ENCODE assay signal across 12 mouse cellular contexts in genomic region chr5:128877425-128878035, GRCm38 (mm10).
DNase-seq lines count a peak whose midpoint lies in the region; ATAC-seq and TF ChIP-seq lines count a peak whose summit lies in the region.
"Had no signal": no experiment of that assay in that cellular context is flagged by ENCODE, and none has a peak within 500 bp of the region (broad histone marks: within the 10 kb centered on the region; RNA-seq: fewer than 3 reads in every experiment).

No protein-coding gene starts in this region.

- peak; percentile 88 for ATAC-seq in forebrain, embryonic 13.5 days
- no peak for ATAC-seq in forebrain, embryonic 11.5 days (replicated peaks; ENCODE audit: low FRiP score)
- ATAC-seq in hindbrain, postnatal 0 days = peak; percentile 86
- ATAC-seq in neural tube, embryonic 14.5 days (ENCODE audit: low read depth) = peak; percentile 65; the same call in 1 of the 2 replicates
- ATAC-seq in inflammation-experienced regulatory T-cells, adult 6 months = no peak

- H3K9me3 ChIP-seq in forebrain, embryonic 13.5 days (replicated peaks) = no peaks in the 10 kb centered on the region
- H3K9me3 ChIP-seq in forebrain, embryonic 11.5 days (ENCODE audit: control insufficient read depth, low read length) = no peaks in the 10 kb centered on the region
- no peaks in the 10 kb centered on the region for H3K9me3 ChIP-seq in hindbrain, postnatal 0 days (ENCODE audit: low read length)
- no peaks in the 10 kb centered on the region for H3K9me3 ChIP-seq in neural tube, embryonic 14.5 days (ENCODE audit: control insufficient read depth, low read length)
- H3K9me3 ChIP-seq: embryonic facial prominence, embryonic 10.5 days; limb, embryonic 15.5 days; stomach, embryonic 15.5 days had no signal

- no peak overlapping the region for H3K9ac ChIP-seq in forebrain, embryonic 13.5 days
- no peak overlapping the region for H3K9ac ChIP-seq in forebrain, embryonic 11.5 days (ENCODE audit: low read length)
- H3K9ac ChIP-seq in hindbrain, postnatal 0 days (replicated peaks; ENCODE audit: low read length) = no peak overlapping the region
- H3K9ac ChIP-seq in neural tube, embryonic 14.5 days (replicated peaks; ENCODE audit: low read depth, low read length) = no peak overlapping the region; the same call in 1 of the 2 replicates
- H3K9ac ChIP-seq: limb, embryonic 15.5 days; stomach, embryonic 15.5 days had no signal

- peaks cover 14% of the 10 kb centered on the region for H3K4me1 ChIP-seq in forebrain, embryonic 13.5 days
- no peaks in the 10 kb centered on the region for H3K4me1 ChIP-seq in forebrain, embryonic 11.5 days (replicated peaks; ENCODE audit: control insufficient read depth, insufficient read depth, low read length)
- no peaks in the 10 kb centered on the region; the same call in 1 of the 2 replicates for H3K4me1 ChIP-seq in hindbrain, postnatal 0 days (ENCODE audit: insufficient read depth, low read length)
- peaks cover 9% of the 10 kb centered on the region for H3K4me1 ChIP-seq in neural tube, embryonic 14.5 days (ENCODE audit: control insufficient read depth, insufficient read depth, low read length)
- H3K4me1 ChIP-seq: stomach, embryonic 15.5 days had no signal

- H3K4me2 ChIP-seq in forebrain, embryonic 13.5 days = no peak overlapping the region
- no peak overlapping the region for H3K4me2 ChIP-seq in forebrain, embryonic 11.5 days (ENCODE audit: low read depth, low read length, severe bottlenecking)
- H3K4me2 ChIP-seq in hindbrain, postnatal 0 days (ENCODE audit: low read depth, low read length) = no peak overlapping the region
- no peak overlapping the region for H3K4me2 ChIP-seq in neural tube, embryonic 14.5 days (ENCODE audit: low read depth, low read length)
- H3K4me2 ChIP-seq: heart, embryonic 11.5 days; limb, embryonic 15.5 days; stomach, embryonic 15.5 days had no signal

- WGBS in forebrain, embryonic 13.5 days = 21% methylated on average over 16 of the region's 16 CpGs
- WGBS in forebrain, embryonic 11.5 days = 26% methylated on average over 16 of the region's 16 CpGs
- 12% methylated on average over 16 of the region's 16 CpGs for WGBS in hindbrain, postnatal 0 days
- WGBS in neural tube, embryonic 14.5 days = 20% methylated on average over 16 of the region's 16 CpGs

- DNase-seq in forebrain, embryonic 11.5 days (ENCODE audit: low spot score) = no peak
- DNase-seq in cerebellum, adult 8-10 months = peak; percentile 60
- peak; percentile 81 for DNase-seq in hindbrain, postnatal 0 days (ENCODE audit: low spot score)
- DNase-seq in ovary, adult 18-20 months (ENCODE audit: low spot score) = no peak
- DNase-seq in lung, postnatal 25 days (ENCODE audit: low spot score) = no peak

- no peak for TF ChIP-seq CTCF in hindbrain, postnatal 0 days (IDR thresholded peaks at IDR 0.05; ENCODE audit: low read depth)

- no peaks in the 10 kb centered on the region for H3K27me3 ChIP-seq in forebrain, embryonic 13.5 days
- no peaks in the 10 kb centered on the region; the same call in 1 of the 2 replicates for H3K27me3 ChIP-seq in forebrain, embryonic 11.5 days (ENCODE audit: control insufficient read depth, insufficient read depth, low read length)
- no peaks in the 10 kb centered on the region for H3K27me3 ChIP-seq in hindbrain, postnatal 0 days (ENCODE audit: insufficient read depth, low read length)
- H3K27me3 ChIP-seq in neural tube, embryonic 14.5 days (ENCODE audit: control insufficient read depth, insufficient read depth, low read length) = no peaks in the 10 kb centered on the region
- H3K27me3 ChIP-seq: stomach, embryonic 15.5 days had no signal

- no peak overlapping the region for H3K4me3 ChIP-seq in forebrain, embryonic 13.5 days
- no peak overlapping the region for H3K4me3 ChIP-seq in forebrain, embryonic 11.5 days (ENCODE audit: low read depth, low read length)
- no peak overlapping the region for H3K4me3 ChIP-seq in hindbrain, postnatal 0 days (ENCODE audit: low read length)
- H3K4me3 ChIP-seq in neural tube, embryonic 14.5 days (ENCODE audit: low read depth, low read length) = no peak overlapping the region
- H3K4me3 ChIP-seq: embryonic facial prominence, embryonic 10.5 days; limb, embryonic 15.5 days; stomach, embryonic 15.5 days had no signal

- peak overlapping the region; percentile 41 for H3K27ac ChIP-seq in forebrain, embryonic 13.5 days
- no peak overlapping the region for H3K27ac ChIP-seq in forebrain, embryonic 11.5 days (ENCODE audit: low read depth, low read length)
- peak overlapping the region; percentile 17; the same call in 1 of the 2 replicates for H3K27ac ChIP-seq in hindbrain, postnatal 0 days
- H3K27ac ChIP-seq in neural tube, embryonic 14.5 days (ENCODE audit: low read depth, low read length) = peak overlapping the region; percentile 48; the same call in 1 of the 2 replicates
- H3K27ac ChIP-seq: embryonic facial prominence, embryonic 10.5 days; limb, embryonic 15.5 days; stomach, embryonic 15.5 days had no signal

- H3K36me3 ChIP-seq in forebrain, embryonic 13.5 days (ENCODE audit: poor library complexity, severe bottlenecking) = no peaks in the 10 kb centered on the region
- H3K36me3 ChIP-seq in forebrain, embryonic 11.5 days (ENCODE audit: control insufficient read depth, insufficient read depth, low read length) = no peaks in the 10 kb centered on the region
- no peaks in the 10 kb centered on the region for H3K36me3 ChIP-seq in hindbrain, postnatal 0 days (ENCODE audit: insufficient read depth, low read length)
- H3K36me3 ChIP-seq in neural tube, embryonic 14.5 days (ENCODE audit: control insufficient read depth, insufficient read depth, low read length) = no peaks in the 10 kb centered on the region
- H3K36me3 ChIP-seq: embryonic facial prominence, embryonic 10.5 days; limb, embryonic 15.5 days; stomach, embryonic 15.5 days had no signal

Comparison
In these comparisons a context has a peak if more than half of its experiments do, and no peak if none do; other contexts are left out.
1. ATAC-seq: peak in forebrain, embryonic 13.5 days (single experiment), hindbrain, postnatal 0 days (single experiment) and neural tube, embryonic 14.5 days (single experiment); none in forebrain, embryonic 11.5 days (single experiment) and inflammation-experienced regulatory T-cells, adult 6 months (single experiment).
2. DNase-seq: peak in cerebellum, adult 8-10 months (single experiment) and hindbrain, postnatal 0 days (single experiment); none in forebrain, embryonic 11.5 days (single experiment), ovary, adult 18-20 months (single experiment) and lung, postnatal 25 days (single experiment).